Mouse (Mus musculus): ENCODE results near the gene Gm3045. TPM values are rescaled to one million over a fixed set of nuclear protein-coding genes. Genes with fewer than 3 reads are reported as not detected.
A peak's percentile ranks its signal among the peaks of the same experiment; 100 is the strongest.

Gm3045 gene
- polyA plus RNA-seq, 1 experiment from 2014 or later: not detected

DNA sequence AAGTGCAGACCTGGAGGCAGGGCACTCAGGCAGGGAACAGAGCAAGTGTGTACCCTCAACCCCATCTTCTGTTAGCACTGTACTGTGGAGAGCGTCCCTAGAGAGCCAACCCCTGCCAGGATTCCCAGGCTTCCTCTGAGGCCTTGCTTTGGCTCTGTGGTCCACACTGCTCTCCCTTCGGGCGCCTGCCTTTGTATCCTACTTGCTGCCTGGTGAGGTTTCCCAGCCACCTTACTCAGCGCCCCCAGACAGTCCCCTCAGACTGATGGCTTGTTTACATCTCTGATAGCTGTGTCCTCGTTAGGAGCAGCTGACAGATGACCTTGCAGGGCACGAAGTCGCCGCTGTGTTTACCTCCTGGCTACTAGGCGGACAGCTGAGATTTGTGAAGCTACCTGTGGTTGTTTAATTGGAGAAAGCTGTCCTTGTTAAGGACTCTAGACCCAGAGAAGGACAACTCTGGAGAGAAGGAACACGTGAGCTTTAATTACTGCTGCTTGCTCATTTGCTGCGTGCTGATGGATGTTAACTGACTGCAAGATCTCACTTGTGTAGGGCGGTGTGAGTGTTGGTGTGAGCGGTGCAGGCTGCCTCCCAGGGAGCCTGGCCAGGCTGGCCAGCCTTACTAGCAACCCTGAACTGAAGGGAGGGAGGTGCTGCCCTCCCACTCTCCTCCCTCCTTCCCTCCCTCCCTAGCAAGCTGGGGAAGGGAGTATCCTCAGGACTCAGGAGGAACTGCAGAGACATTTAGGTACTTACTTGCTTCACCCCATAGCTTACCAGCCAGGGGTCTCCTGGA lies 7.5 kb upstream of the Gm3045 start:
- no peak overlapping the region for H3K9ac ChIP-seq
- ATAC-seq (ENCODE audit: low FRiP score): no peak
- no peaks in the 10 kb centered on the region for H3K36me3 ChIP-seq (replicated peaks)
- H3K9me3 ChIP-seq: 0 out of 2 replicates have a peak, but pooled peaks cover 2% of the 10 kb centered on the region
- peaks cover 3% of the 10 kb centered on the region; the same call in 1 of the 2 replicates for H3K4me1 ChIP-seq
- no peak overlapping the region for H3K4me2 ChIP-seq
- no peak overlapping the region for H3K27ac ChIP-seq
- 42% methylated on average over 13 of the region's 13 CpGs for WGBS
- H3K27me3 ChIP-seq: peaks cover 20% of the 10 kb centered on the region; the same call in 1 of the 2 replicates
- H3K4me3 ChIP-seq (replicated peaks): no peak overlapping the region

DNA sequence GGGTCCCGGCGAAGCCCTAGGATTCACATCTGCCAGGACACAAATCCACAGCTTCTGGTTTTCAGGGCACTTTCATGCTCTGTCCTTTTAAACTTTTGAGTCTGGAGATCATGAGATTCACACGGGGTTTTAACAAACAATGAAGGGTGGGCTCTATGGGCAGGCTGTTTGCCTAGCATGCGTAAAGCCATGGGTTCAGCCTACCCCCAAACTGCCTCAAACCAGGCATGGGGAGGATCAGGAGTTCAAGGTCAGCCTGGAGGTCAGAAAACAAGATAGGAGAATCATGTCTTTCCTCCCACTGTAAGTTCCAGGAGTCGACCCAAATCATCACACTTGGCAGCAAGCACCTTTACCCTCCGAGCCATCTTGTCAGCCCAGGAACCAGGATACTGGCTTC lies 6.9 kb upstream of the Gm3045 start:
- peaks cover 21% of the 10 kb centered on the region; the same call in 1 of the 2 replicates for H3K27me3 ChIP-seq
- ATAC-seq (ENCODE audit: low FRiP score): no peak
- H3K36me3 ChIP-seq (replicated peaks): no peaks in the 10 kb centered on the region
- no peaks in the 10 kb centered on the region for H3K9me3 ChIP-seq
- H3K4me2 ChIP-seq: no peak overlapping the region
- no peak overlapping the region for H3K27ac ChIP-seq
- H3K9ac ChIP-seq: no peak overlapping the region
- H3K4me3 ChIP-seq (replicated peaks): no peak overlapping the region
- 78% methylated on average over 6 of the region's 6 CpGs for WGBS
- peaks cover 3% of the 10 kb centered on the region; the same call in 1 of the 2 replicates for H3K4me1 ChIP-seq

DNA sequence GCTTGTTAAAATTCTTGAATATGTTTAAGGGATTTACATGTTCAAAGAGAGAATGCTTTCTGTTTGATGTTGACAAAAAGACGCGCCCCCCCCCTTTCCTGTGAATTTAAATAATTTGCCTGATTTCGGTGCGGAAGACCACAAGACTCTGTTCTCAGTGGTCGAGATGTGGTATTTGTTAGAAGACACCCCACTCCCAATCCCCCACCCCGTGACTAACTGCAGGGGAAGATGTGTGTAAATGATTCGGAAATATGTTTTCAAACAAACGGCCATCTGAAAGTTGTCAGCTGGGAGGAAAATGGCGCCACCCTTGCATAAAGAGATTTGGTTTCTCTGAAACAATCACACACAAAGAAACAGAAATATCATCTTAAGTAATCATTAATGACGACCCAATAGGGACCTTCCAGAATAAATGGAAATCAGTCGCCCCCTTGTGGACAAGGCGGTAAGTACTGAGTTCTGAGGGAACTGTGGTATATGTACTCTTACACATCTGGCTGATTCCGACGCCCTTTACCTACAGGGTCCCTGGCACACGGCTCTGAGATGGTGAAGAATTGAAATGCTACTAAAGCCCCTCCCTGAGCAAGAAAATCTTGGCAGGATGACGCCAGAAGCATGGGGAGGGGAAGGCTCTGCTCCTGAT lies 4.2 kb upstream of the Gm3045 start:
- Histone ChIP-seq H3K27ac (no peak overlapping the region), H3K4me3 (replicated peaks) (no peak overlapping the region), H3K4me2 (no peak overlapping the region), H3K4me1 (0 out of 2 replicates have a peak, but pooled peaks cover 3% of the 10 kb centered on the region), H3K9ac (no peak overlapping the region), H3K27me3 (peaks cover 31% of the 10 kb centered on the region; the same call in 1 of the 2 replicates), H3K9me3 (no peaks in the 10 kb centered on the region), H3K36me3 (replicated peaks) (no peaks in the 10 kb centered on the region)
- ATAC-seq (ENCODE audit: low FRiP score): 0 out of 2 replicates have a peak, but pooled peaks have one; percentile 49
- 33% methylated on average over 16 of the region's 16 CpGs for WGBS

DNA sequence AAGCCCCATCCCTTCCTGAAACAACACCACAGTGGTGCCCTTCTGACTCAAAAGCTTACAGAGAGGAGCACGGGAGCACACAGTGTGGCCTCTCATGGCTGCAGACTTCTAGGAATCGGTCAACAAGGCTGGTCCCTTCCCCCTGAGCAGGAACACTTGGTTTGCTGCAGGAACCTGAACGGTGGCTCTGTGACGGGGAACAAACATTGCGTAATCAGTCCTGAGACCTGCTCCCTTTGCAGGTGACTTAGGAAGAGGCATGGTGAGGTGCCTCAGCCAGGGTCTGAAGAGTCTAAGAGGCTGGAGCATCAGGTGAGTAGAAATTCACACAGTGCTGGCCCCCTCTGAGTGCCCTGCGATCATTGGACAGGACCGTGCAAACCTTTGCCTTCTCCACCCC lies 463 bp upstream of the Gm3045 start:
- H3K36me3 ChIP-seq (replicated peaks): no peaks in the 10 kb centered on the region
- H3K9ac ChIP-seq: no peak overlapping the region
- no peak overlapping the region for H3K4me2 ChIP-seq
- no peak overlapping the region for H3K4me3 ChIP-seq (replicated peaks)
- no peak overlapping the region for H3K27ac ChIP-seq
- H3K9me3 ChIP-seq: no peaks in the 10 kb centered on the region
- WGBS: 93% methylated on average over 7 of the region's 7 CpGs
- H3K4me1 ChIP-seq: 0 out of 2 replicates have a peak, but pooled peaks cover 3% of the 10 kb centered on the region
- peaks cover 40% of the 10 kb centered on the region for H3K27me3 ChIP-seq
- no peak for ATAC-seq (ENCODE audit: low FRiP score)

DNA sequence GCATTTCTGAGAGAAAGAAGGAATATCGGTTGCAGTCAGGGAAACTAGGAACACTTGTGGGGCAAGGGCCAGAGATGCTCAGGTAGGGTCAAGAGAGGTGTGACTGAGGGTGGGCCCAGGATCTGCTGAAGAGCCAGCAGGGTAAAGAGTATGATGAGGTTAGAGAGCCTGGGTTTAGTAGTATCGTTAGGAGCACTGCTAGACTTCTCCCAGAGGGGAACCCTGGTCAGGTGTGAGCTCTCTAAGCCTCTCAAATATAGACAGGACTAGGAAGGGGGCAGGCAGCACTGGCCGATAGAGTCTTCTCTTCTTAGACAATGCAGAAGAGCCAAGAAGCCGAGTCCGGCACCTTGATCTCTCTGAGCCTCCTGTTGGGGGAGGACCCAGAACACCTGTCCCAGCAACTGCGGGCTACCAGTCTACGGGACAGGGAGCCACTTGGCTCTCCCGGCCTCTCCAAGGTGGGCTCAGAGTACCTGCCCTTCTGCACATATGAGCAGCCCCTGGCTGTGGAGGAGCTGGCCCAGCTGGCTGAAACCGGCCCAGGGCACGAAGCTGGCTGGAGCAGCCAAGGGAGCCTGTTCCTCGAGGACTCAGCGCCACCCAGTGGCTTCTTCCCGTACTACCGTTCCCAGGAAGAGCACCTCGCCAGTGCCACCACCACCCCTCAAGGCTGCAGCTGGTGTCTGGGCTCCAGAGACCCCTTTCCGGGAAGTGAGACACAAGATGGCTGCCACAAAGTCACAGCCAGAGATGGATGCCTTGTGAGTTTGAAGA lies 2.5 kb downstream of the Gm3045 start:
- Histone ChIP-seq H3K4me3 (replicated peaks) (no peak overlapping the region), H3K27me3 (peaks cover 29% of the 10 kb centered on the region), H3K4me2 (no peak overlapping the region), H3K36me3 (replicated peaks) (no peaks in the 10 kb centered on the region), H3K27ac (no peak overlapping the region), H3K4me1 (peaks cover 8% of the 10 kb centered on the region), H3K9me3 (no peaks in the 10 kb centered on the region), H3K9ac (no peak overlapping the region)
- peak; percentile 75 for ATAC-seq (ENCODE audit: low FRiP score)
- 33% methylated on average over 16 of the region's 16 CpGs for WGBS

GRCm38 (mm10) chr13:56432496-56432895 lies 6.1 kb downstream of the Gm3045 start:
- Histone ChIP-seq H3K36me3 (replicated peaks) (no peaks in the 10 kb centered on the region), H3K4me3 (replicated peaks) (no peak overlapping the region), H3K9ac (no peak overlapping the region), H3K4me2 (no peak overlapping the region), H3K4me1 (peaks cover 15% of the 10 kb centered on the region), H3K27ac (no peak overlapping the region), H3K9me3 (no peaks in the 10 kb centered on the region), H3K27me3 (peaks cover 43% of the 10 kb centered on the region)
- ATAC-seq (ENCODE audit: low FRiP score): no peak
- 91% methylated on average over 10 of the region's 12 CpGs for WGBS

DNA sequence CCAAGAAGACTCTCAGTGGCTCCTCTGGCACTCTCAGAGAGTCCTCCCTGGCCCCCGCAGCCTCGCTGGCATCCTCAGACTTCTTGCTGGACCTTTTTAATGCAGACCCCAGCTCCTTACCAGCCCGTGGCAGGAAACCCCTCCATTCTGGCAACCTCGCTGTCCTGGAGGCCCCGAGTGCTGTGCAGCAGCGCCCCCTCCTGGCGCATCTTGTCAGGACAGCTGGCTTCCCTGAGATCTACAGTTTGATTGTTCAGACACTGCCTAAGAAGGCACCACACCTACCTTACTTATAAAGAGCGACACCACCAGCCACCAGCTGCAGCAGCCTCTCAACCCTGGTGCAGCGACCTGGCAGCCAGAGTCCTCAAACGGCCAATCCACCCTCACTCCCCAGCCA lies 7.1 kb downstream of the Gm3045 start:
- Histone ChIP-seq H3K36me3 (replicated peaks) (no peaks in the 10 kb centered on the region), H3K27ac (peak overlapping the region; percentile 53), H3K9ac (no peak overlapping the region), H3K4me1 (peaks cover 21% of the 10 kb centered on the region), H3K27me3 (peaks cover 46% of the 10 kb centered on the region), H3K4me2 (no peak overlapping the region), H3K4me3 (replicated peaks) (no peak overlapping the region), H3K9me3 (no peaks in the 10 kb centered on the region)
- ATAC-seq (ENCODE audit: low FRiP score): peak; percentile 54; the same call in 1 of the 2 replicates
- 7% methylated on average over 10 of the region's 10 CpGs for WGBS

- Histone ChIP-seq H3K27ac (no peak overlapping the region), H3K36me3 (replicated peaks) (no peaks in the 10 kb centered on the region), H3K4me2 (no peak overlapping the region), H3K4me3 (replicated peaks) (no peak overlapping the region), H3K4me1 (peaks cover 27% of the 10 kb centered on the region), H3K9ac (no peak overlapping the region), H3K27me3 (peaks cover 46% of the 10 kb centered on the region), H3K9me3 (no peaks in the 10 kb centered on the region)
- 81% methylated on average over 9 of the region's 9 CpGs for WGBS
- no peak for ATAC-seq (ENCODE audit: low FRiP score)
These were observed 7.9 kb downstream of the Gm3045 start for GRCm38 (mm10) chr13:56434311-56434751.

GRCm38 (mm10) chr13:56435615-56436287 lies 9.4 kb downstream of the Gm3045 start:
- Histone ChIP-seq H3K27ac (no peak overlapping the region), H3K4me2 (no peak overlapping the region), H3K27me3 (peaks cover 59% of the 10 kb centered on the region), H3K9me3 (no peaks in the 10 kb centered on the region), H3K9ac (no peak overlapping the region), H3K4me1 (peaks cover 27% of the 10 kb centered on the region), H3K4me3 (replicated peaks) (no peak overlapping the region), H3K36me3 (replicated peaks) (no peaks in the 10 kb centered on the region)
- 62% methylated on average over 10 of the region's 10 CpGs for WGBS
- no peak for ATAC-seq (ENCODE audit: low FRiP score)

DNA sequence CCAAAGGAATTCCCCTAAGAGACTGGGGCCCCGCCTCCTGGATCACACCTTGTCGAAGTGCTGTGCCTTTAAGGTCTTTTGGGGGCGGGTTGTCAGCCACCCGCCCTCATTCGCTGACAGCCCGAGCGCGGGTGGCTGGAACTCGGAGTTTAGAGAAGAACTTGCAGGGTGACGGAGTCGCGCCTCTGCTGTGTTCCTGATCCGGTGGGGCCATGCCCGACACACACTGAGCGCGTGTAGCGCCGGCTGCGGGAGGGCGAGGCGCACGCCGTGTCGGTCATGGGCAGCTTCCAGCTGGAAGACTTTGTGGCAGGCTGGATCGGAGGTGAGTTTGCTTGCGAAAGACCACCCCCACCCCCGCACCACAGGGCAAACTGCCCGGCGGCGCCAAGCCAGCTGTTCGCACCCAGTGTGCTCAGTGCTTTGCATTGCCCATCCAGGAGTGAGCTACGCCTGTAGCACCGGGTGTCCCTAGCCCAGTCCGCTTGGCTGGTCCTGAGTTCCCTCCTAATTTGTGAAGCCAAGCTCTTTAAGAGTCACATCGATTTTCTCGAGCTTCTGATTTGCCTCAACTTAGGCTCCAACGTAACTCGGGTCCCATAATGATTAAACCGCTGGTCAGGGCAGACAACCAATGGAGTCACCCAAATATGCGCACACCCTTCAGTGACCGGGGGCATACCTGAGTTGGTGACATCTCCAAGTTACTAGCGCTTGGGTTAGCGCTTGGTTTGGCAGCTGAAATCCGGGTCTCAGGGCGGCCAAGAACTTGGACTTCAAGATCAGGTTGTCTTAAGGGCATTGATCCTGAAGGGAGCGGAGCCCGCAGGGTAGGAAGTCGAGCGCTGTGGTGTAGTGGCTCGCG lies 12.0 kb downstream of the Gm3045 start, which contains the start of gene Slc25a48:
Slc25a48 (plus strand) TSS at position 145 of the 865 bp plus-strand sequence.
- Histone ChIP-seq H3K4me1 (peaks cover 23% of the 10 kb centered on the region), H3K9me3 (no peaks in the 10 kb centered on the region), H3K27me3 (peaks cover 64% of the 10 kb centered on the region), H3K4me2 (peak within 1 kb of the TSS; percentile 54), H3K27ac (no peak within 1 kb of the TSS), H3K4me3 (replicated peaks) (peak within 1 kb of the TSS; percentile 31), H3K36me3 (replicated peaks) (no peaks in the 10 kb centered on the region), H3K9ac (no peak within 1 kb of the TSS)
- WGBS: 5% methylated on average over 51 of the region's 51 CpGs
- no peak for ATAC-seq (ENCODE audit: low FRiP score)

- no peak for ATAC-seq (ENCODE audit: low FRiP score)
- no peak overlapping the region for H3K4me2 ChIP-seq
- no peak overlapping the region for H3K9ac ChIP-seq
- H3K4me1 ChIP-seq: peaks cover 6% of the 10 kb centered on the region
- no peaks in the 10 kb centered on the region for H3K9me3 ChIP-seq
- WGBS: 80% methylated on average over 7 of the region's 7 CpGs
- H3K27me3 ChIP-seq: peaks cover 36% of the 10 kb centered on the region
- H3K36me3 ChIP-seq (replicated peaks): no peaks in the 10 kb centered on the region
- no peak overlapping the region for H3K27ac ChIP-seq
- H3K4me3 ChIP-seq (replicated peaks): no peak overlapping the region
These were observed 17.0 kb downstream of the Gm3045 start for GRCm38 (mm10) chr13:56443411-56443810.
